Mouse (Mus musculus) limb, embryonic 12.5 days (tissue): ENCODE data around the gene Focad. TPM values are rescaled to one million over a fixed set of nuclear protein-coding genes. Genes with fewer than 3 reads are reported as not detected.

Experiments
- microRNA counts: library from miRNA; unstranded; fragments of <30 nt; microRNA quantifications from one replicate; lab custom pipeline; 2017
- microRNA-seq: library from miRNA; unstranded; fragments of <30 nt; microRNA quantifications from one replicate; pipeline ENCODE4, GENCODE M21; 2017
- polyA plus RNA-seq: library from polyadenylated mRNA; unstranded; fragments of >200 nt; fragmentation: Nextera tagmentation; extraction: Ambion mirVana; gene quantifications from 2 replicates; pipeline ENCODE4 v1.2.1, GENCODE M21; 2016

Focad gene
- polyA plus RNA-seq, 1 experiment from 2014 or later: 13.7 TPM

MicroRNAs within 50 kb of the gene (microRNA counts, 519-probe panel; counts per million panel counts)
- not detected for microRNA mmu-miR-491 (lab: Ali Mortazavi, UCI)

Small RNA genes within 50 kb of the gene (microRNA-seq; reads per million reads assigned to microRNA genes)
- gene Mir491: 2.1 reads per million

Other genes starting within 250 kb of the Focad start
- 63.8 and 64.5 TPM in 2 replicates for gene Mllt3, start 61.3 kb upstream of the Focad start, polyA plus RNA-seq